Mouse (Mus musculus): ENCODE measurements around the gene Igfbp2. TPM values are rescaled to one million over a fixed set of nuclear protein-coding genes. Genes with fewer than 3 reads are reported as not detected.

Gene Igfbp2
- polyA plus RNA-seq, 2 experiments = 287 to 343 TPM

DNA sequence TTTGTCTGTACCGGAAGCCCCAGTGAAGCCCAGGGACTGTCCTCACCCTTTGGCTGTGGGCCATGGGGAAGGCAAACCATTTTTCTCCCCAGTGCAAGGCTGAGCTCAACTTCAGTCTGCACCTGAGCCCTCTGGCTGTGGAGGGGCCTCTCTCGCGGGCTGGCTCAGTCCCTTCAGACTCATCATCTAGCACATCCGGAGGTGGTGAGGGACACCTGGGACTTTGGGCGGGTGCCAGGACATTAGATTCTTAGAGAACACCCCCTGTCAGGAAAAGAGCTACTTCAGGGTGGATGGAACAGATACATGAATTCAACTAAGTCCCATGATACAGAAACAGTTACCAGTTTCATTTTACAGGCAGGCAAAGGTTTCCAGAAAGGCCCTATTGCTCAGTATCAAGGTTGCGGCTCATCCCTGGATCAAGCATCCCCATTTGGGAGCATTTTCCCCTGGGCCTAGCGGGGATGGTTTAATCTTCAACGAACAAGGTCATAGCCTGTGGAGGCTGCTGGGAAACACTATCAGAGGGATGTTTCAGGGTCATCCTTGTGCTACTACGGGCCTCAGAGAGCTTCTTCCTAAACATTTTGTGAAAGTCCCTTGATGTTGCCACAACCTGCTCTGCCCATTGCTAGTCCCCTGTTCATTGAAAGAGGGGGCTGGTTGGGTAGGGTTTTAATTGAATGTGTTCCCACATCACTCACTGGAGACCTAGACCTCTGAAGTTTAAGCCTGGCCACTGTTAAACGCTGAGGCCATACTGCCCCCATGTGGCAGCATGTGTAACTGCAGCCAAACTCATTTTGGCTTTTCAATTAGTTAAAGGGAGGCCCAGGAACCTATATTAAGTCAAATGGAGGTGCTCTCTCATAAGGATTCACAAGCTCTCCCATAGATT lies 30.3 kb downstream of the Igfbp2 start:
- ATAC-seq (ENCODE audit: low FRiP score, low read depth) = no peak
- DNase-seq (ENCODE audit: low spot score) = peak; percentile 79
- Histone ChIP-seq H3K36me3 (ENCODE audit: control insufficient read depth, insufficient read depth, low read length) (peaks cover 30% of the 10 kb centered on the region), H3K9ac (ENCODE audit: low read depth, low read length, severe bottlenecking) (no peak overlapping the region), H3K4me3 (replicated peaks; ENCODE audit: low read length) (no peak overlapping the region), H3K27me3 (ENCODE audit: control insufficient read depth, insufficient read depth, low read length) (no peaks in the 10 kb centered on the region), H3K27ac (replicated peaks; ENCODE audit: low read depth, low read length) (no peak overlapping the region), H3K9me3 (ENCODE audit: control insufficient read depth, low read length) (no peaks in the 10 kb centered on the region), H3K4me1 (ENCODE audit: control insufficient read depth, insufficient read depth, low read length) (no peaks in the 10 kb centered on the region; the same call in 1 of the 2 replicates), H3K4me2 (replicated peaks; ENCODE audit: low read depth, low read length, severe bottlenecking) (no peak overlapping the region)
- WGBS = 51% methylated on average over 10 of the region's 10 CpGs
- no peak for TF ChIP-seq POLR2A (IDR thresholded peaks at IDR 0.05; ENCODE audit: borderline replicate concordance, extremely low read depth, insufficient read depth, insufficient read length)

DNA sequence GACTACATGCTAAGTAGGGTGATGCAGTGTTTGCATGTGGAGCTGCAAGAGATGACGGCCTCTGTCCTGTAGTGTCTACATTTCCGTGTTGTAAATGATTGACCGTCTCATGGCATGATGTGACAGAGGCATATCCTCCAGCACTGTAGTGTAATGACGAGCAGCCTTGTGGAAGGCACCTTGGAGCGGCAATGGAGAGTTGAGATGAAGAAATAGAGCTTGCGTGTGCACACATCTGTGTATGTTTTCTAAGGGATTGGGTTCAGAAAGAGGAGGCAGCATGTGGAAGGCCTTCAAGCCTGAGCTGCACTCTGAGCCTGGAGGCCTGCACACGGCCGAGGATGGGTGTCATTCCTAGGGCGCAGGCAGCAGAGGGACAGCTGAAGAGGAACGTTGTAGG lies 31.4 kb downstream of the Igfbp2 start:
- no peak overlapping the region for H3K27ac ChIP-seq (replicated peaks; ENCODE audit: low read depth, low read length)
- H3K4me2 ChIP-seq (replicated peaks; ENCODE audit: low read depth, low read length, severe bottlenecking) = no peak overlapping the region
- H3K27me3 ChIP-seq (ENCODE audit: control insufficient read depth, insufficient read depth, low read length) = no peaks in the 10 kb centered on the region
- DNase-seq (ENCODE audit: low spot score) = no peak
- no peaks in the 10 kb centered on the region for H3K9me3 ChIP-seq (ENCODE audit: control insufficient read depth, low read length)
- H3K36me3 ChIP-seq (ENCODE audit: control insufficient read depth, insufficient read depth, low read length) = peaks cover 38% of the 10 kb centered on the region
- no peak overlapping the region for H3K9ac ChIP-seq (ENCODE audit: low read depth, low read length, severe bottlenecking)
- WGBS = 81% methylated on average over 10 of the region's 10 CpGs
- TF ChIP-seq POLR2A (IDR thresholded peaks at IDR 0.05; ENCODE audit: borderline replicate concordance, extremely low read depth, insufficient read depth, insufficient read length) = no peak
- no peak overlapping the region for H3K4me3 ChIP-seq (replicated peaks; ENCODE audit: low read length)
- ATAC-seq (ENCODE audit: low FRiP score, low read depth) = no peak
- H3K4me1 ChIP-seq (ENCODE audit: control insufficient read depth, insufficient read depth, low read length) = no peaks in the 10 kb centered on the region; the same call in 1 of the 2 replicates

DNA sequence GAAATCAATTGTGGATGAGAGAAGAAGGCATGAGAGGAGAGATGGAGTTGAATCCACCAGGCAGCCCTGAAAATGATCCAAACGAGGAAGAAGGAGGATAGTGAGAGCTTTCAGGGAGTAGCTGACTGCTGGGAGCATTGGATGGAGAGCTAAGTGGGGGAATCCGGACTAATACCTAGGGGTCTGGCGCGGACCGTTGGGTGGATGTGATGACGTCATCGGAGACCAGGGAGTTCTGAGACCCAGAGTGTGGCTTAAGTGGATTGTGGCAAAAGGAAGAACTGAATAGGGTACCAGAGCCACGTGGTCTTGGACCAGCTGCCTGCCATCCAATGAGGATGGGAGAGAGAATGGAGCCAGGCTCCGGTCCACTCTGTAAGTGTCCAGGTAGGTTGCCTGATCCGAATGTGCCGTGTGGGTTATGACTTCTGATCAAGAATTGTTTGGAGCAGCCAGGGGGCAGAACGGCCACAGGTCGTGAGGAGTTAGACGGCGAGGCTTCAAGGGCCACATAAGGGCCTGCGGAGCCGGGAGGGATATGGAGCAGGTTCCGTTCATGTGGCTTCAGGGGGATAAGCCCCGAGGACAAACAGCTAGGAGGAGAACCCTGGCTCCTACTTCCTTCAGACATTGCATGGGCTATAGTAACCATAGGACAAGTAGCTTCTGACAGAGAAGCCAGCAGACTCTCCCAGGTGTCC lies 32.1 kb downstream of the Igfbp2 start:
- Histone ChIP-seq H3K4me2 (replicated peaks; ENCODE audit: low read depth, low read length, severe bottlenecking) (no peak overlapping the region), H3K9me3 (ENCODE audit: control insufficient read depth, low read length) (no peaks in the 10 kb centered on the region), H3K27ac (replicated peaks; ENCODE audit: low read depth, low read length) (no peak overlapping the region), H3K9ac (ENCODE audit: low read depth, low read length, severe bottlenecking) (no peak overlapping the region), H3K27me3 (ENCODE audit: control insufficient read depth, insufficient read depth, low read length) (no peaks in the 10 kb centered on the region), H3K4me1 (ENCODE audit: control insufficient read depth, insufficient read depth, low read length) (no peaks in the 10 kb centered on the region; the same call in 1 of the 2 replicates), H3K4me3 (replicated peaks; ENCODE audit: low read length) (no peak overlapping the region), H3K36me3 (ENCODE audit: control insufficient read depth, insufficient read depth, low read length) (peaks cover 44% of the 10 kb centered on the region)
- WGBS = 82% methylated on average over 19 of the region's 19 CpGs
- DNase-seq (ENCODE audit: low spot score) (no peak), ATAC-seq (ENCODE audit: low FRiP score, low read depth) (peak; percentile 36; the same call in 1 of the 2 replicates)
- no peak for TF ChIP-seq POLR2A (IDR thresholded peaks at IDR 0.05; ENCODE audit: borderline replicate concordance, extremely low read depth, insufficient read depth, insufficient read length)

DNA sequence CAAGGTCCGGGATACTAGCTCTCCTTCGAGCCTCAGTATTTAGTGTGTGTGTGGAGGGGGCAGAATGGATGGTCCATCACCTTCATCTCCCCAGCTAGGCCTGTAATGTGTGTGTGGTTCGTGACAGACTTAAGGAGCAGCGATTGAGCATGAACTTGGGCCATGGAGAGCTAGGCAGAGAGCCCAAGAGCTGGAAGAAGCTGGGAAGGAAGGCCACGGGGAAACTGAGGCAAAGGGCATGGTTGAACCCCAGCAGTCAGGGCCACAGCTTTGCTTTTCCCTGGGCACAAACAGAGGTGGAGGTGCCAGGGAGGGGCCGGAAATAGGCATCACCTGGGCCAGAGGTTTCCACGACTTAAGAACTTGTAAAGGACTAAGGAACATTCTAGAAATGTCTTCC lies 32.8 kb downstream of the Igfbp2 start:
- DNase-seq (ENCODE audit: low spot score) (no peak), ATAC-seq (ENCODE audit: low FRiP score, low read depth) (0 out of 2 replicates have a peak, but pooled peaks have one; percentile 1)
- H3K36me3 ChIP-seq (ENCODE audit: control insufficient read depth, insufficient read depth, low read length) = peaks cover 52% of the 10 kb centered on the region
- TF ChIP-seq POLR2A (IDR thresholded peaks at IDR 0.05; ENCODE audit: borderline replicate concordance, extremely low read depth, insufficient read depth, insufficient read length) = no peak
- H3K4me2 ChIP-seq (replicated peaks; ENCODE audit: low read depth, low read length, severe bottlenecking) = no peak overlapping the region
- H3K9ac ChIP-seq (ENCODE audit: low read depth, low read length, severe bottlenecking) = no peak overlapping the region
- H3K27ac ChIP-seq (replicated peaks; ENCODE audit: low read depth, low read length) = no peak overlapping the region
- no peak overlapping the region for H3K4me3 ChIP-seq (replicated peaks; ENCODE audit: low read length)
- H3K4me1 ChIP-seq (ENCODE audit: control insufficient read depth, insufficient read depth, low read length) = no peaks in the 10 kb centered on the region; the same call in 1 of the 2 replicates
- 85% methylated on average over 7 of the region's 7 CpGs for WGBS
- H3K9me3 ChIP-seq (ENCODE audit: control insufficient read depth, low read length) = no peaks in the 10 kb centered on the region
- no peaks in the 10 kb centered on the region for H3K27me3 ChIP-seq (ENCODE audit: control insufficient read depth, insufficient read depth, low read length)

DNA sequence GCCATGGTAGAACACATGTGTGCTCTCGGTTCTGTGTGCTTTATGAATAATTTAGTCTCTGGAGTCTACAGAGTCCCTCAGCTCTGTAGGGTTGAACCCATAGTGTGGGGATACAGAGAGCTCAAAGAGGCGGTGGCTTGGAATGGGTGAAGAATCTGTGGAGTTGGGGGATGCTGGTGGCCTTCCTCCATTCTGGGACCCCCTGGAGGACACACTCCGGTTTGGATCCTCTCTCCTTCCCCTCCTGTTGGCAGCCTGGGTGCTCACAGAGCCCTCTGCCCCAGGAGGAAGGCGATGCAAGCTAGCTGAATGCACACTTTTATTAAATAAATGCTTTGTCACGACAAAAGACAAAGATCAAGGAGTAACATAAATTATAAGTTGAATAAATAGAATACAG lies 33.3 kb downstream of the Igfbp2 start:
- no peak for TF ChIP-seq POLR2A (IDR thresholded peaks at IDR 0.05; ENCODE audit: borderline replicate concordance, extremely low read depth, insufficient read depth, insufficient read length)
- H3K27me3 ChIP-seq (ENCODE audit: control insufficient read depth, insufficient read depth, low read length) = no peaks in the 10 kb centered on the region
- ATAC-seq (ENCODE audit: low FRiP score, low read depth) = no peak
- no peak for DNase-seq (ENCODE audit: low spot score)
- no peak overlapping the region for H3K4me3 ChIP-seq (replicated peaks; ENCODE audit: low read length)
- H3K9ac ChIP-seq (ENCODE audit: low read depth, low read length, severe bottlenecking) = no peak overlapping the region
- peaks cover 52% of the 10 kb centered on the region for H3K36me3 ChIP-seq (ENCODE audit: control insufficient read depth, insufficient read depth, low read length)
- no peak overlapping the region for H3K27ac ChIP-seq (replicated peaks; ENCODE audit: low read depth, low read length)
- H3K4me2 ChIP-seq (replicated peaks; ENCODE audit: low read depth, low read length, severe bottlenecking) = no peak overlapping the region
- no peaks in the 10 kb centered on the region; the same call in 1 of the 2 replicates for H3K4me1 ChIP-seq (ENCODE audit: control insufficient read depth, insufficient read depth, low read length)
- H3K9me3 ChIP-seq (ENCODE audit: control insufficient read depth, low read length) = no peaks in the 10 kb centered on the region
- WGBS = 67% methylated on average over 5 of the region's 5 CpGs
